Mouse (Mus musculus) thymus, adult 2 months (tissue): ENCODE results near the gene Cdh8. TPM values are rescaled to one million over a fixed set of nuclear protein-coding genes. Genes with fewer than 3 reads are reported as not detected.
"Not testable (repeated sequence)": the region's sequence is repeated elsewhere in the genome, so short reads cannot be mapped to it uniquely, and the experiment has no call there.

Experiments used
- DNase-seq: peaks from one replicate; pipeline ENCODE4 v3.0.0; 2021
- H3K27ac ChIP-seq: fragments of 200-500 bp; 2 replicates; pipeline ENCODE4 v1.5.1; 2012; ENCODE audit warnings: low read length, control low read depth; ENCODE audit not compliant: control insufficient read depth, insufficient read depth
- H3K27me3 ChIP-seq: fragments of 200-500 bp; 2 replicates; pipeline ENCODE4 v1.6.1; 2012; ENCODE audit warnings: mild to moderate bottlenecking, low read length, moderate library complexity, mixed read lengths; ENCODE audit not compliant: control insufficient read depth, insufficient read depth
- H3K36me3 ChIP-seq: fragments of 200-500 bp; 2 replicates; pipeline ENCODE4 v1.6.1; 2012; ENCODE audit warnings: mild to moderate bottlenecking, low read length, moderate library complexity; ENCODE audit not compliant: control insufficient read depth, insufficient read depth
- H3K4me1 ChIP-seq: fragments of 200-500 bp; replicated peaks from 2 replicates; pipeline ENCODE4 v1.6.1; 2012; ENCODE audit warnings: low read length; ENCODE audit not compliant: control insufficient read depth, insufficient read depth
- H3K4me3 ChIP-seq: fragments of 200-500 bp; 2 replicates; pipeline ENCODE4 v1.5.1; 2012; ENCODE audit warnings: mild to moderate bottlenecking, low read length, control low read depth, moderate library complexity; ENCODE audit not compliant: control insufficient read depth, insufficient read depth
- CTCF ChIP-seq: fragments of 200-500 bp; IDR thresholded peaks from 2 replicates; pipeline ENCODE4 v1.5.1; 2012; ENCODE audit warnings: mild to moderate bottlenecking, control low read depth, low read length, moderate library complexity, borderline replicate concordance; ENCODE audit not compliant: control insufficient read depth, poor library complexity, insufficient read depth; ENCODE audit errors: extremely low read depth
- POLR2A ChIP-seq: fragments of 200-500 bp; IDR thresholded peaks from 2 replicates; pipeline ENCODE4 v1.6.1; 2012; ENCODE audit warnings: mild to moderate bottlenecking, low read length, control low read depth, moderate library complexity; ENCODE audit not compliant: control insufficient read depth, poor library complexity, insufficient read depth; ENCODE audit errors: extremely low read depth
- WGBS: fragments of 180-500 bp; shearing (Covaris S2); methylation state at CpG from one replicate; pipeline ENCODE4 v1.1.7; 2018; 5-methylcytosine and 5-hydroxymethylcytosine counted together
- polyA plus RNA-seq: library from polyadenylated mRNA; depleted of rRNA; stranded (reverse); fragments of >200 nt; gene quantifications from 2 replicates; pipeline ENCODE4 v1.2.3, GENCODE M21; 2012

Cdh8 gene
- polyA plus RNA-seq, 1 experiment: 0.22 TPM

DNA sequence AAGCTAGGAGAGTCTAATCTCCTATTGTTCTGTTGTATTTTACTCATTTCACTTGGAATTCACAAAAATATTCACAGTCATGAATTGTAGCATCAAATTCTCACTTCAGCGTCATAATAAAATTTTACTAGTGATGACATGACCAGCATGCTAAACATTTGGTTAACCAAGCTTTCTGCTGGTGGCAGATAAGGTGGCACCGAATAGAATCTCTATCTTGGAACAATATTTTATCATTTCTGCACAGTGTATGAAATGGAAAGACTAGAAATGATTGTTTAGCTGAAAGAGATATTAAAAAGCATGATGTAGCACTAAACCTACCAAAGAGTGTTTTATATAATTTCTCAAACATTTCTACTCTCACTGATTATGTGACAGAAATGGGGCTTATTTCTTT is 225.6 kb downstream of the Cdh8 start:
- 83% methylated on average over 2 of the region's 2 CpGs for WGBS
- TF ChIP-seq CTCF: no peak
- no peak for TF ChIP-seq POLR2A
- Histone ChIP-seq H3K36me3 (no peaks in the 10 kb centered on the region), H3K27ac (no peak overlapping the region), H3K27me3 (no peaks in the 10 kb centered on the region), H3K4me3 (no peak overlapping the region), H3K4me1 (no peaks in the 10 kb centered on the region)
- DNase-seq: no peak

DNA sequence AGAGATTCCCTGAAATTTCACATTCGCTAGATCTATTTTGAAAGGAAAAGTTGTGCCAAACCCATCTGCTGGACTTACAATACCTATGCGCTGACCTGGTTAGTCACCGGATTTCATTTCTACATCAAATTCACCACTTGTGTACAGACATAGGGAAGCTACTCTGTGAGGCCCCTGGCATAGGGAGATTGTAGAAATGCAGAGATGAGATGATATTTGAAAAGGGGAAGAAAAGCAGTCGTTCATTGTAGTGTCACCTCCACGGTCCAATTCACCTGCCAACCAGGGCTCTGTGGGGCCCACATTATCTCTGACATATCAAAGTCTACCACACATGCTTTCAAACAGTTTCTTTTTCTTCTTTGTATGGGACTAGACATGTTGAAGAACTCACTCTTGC is 229.4 kb downstream of the Cdh8 start:
- H3K27me3 ChIP-seq: no peaks in the 10 kb centered on the region
- TF ChIP-seq POLR2A: no peak
- TF ChIP-seq CTCF: no peak
- no peak for DNase-seq

DNA sequence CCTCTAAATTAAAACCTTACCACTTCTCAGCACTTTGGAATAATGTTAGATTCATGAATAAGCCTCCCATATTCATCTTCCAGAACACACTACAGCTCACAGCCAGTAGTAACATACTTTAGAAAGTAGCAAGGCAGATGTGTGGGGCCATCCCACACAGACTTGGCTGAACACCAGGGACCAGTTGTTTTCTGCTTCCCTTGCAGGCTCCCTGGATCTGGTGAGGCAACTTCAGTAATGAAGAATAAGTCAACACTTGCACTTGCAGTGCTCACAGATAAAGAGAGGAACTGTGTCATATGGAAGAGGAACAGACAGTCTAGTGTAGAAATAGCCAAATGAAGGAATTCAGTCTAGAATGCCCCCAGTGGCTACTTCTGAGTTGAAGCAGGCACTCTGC is 232.1 kb downstream of the Cdh8 start:
- Histone ChIP-seq H3K4me1 (no peaks in the 10 kb centered on the region), H3K27me3 (no peaks in the 10 kb centered on the region), H3K36me3 (no peaks in the 10 kb centered on the region), H3K4me3 (no peak overlapping the region), H3K27ac (no peak overlapping the region)
- no peak for TF ChIP-seq CTCF
- TF ChIP-seq POLR2A: no peak
- no peak for DNase-seq

More for the DNA sequence above, 229.4 kb downstream of the Cdh8 start:
- 92% methylated on average over 5 of the region's 5 CpGs for WGBS
- H3K36me3 ChIP-seq: no peaks in the 10 kb centered on the region
- H3K4me3 ChIP-seq: no peak overlapping the region
- H3K4me1 ChIP-seq: no peaks in the 10 kb centered on the region
- H3K27ac ChIP-seq: no peak overlapping the region

DNA sequence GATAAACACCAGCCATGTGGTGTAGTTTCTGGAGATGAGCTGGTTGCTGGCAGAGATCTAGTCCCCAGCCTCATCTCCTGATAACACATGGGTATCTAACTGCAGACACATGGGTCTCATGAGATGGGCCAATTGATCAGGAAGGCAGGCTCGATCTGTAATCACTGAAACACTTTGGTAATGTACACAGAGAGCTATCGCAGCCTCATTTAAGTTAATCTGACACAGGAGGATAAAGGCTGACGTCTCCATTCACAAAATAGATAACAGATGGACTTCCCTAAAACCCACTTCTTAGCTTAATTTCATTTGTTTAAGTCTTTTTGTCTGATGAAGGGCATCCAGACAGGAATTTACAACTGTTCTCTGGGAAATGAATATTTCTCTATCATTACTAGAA is 249.3 kb downstream of the Cdh8 start:
- no peak for TF ChIP-seq POLR2A
- no peak for TF ChIP-seq CTCF
- no peak overlapping the region for H3K27ac ChIP-seq
- no peaks in the 10 kb centered on the region for H3K4me1 ChIP-seq
- H3K36me3 ChIP-seq: no peaks in the 10 kb centered on the region
- 83% methylated on average over 3 of the region's 3 CpGs for WGBS
- H3K4me3 ChIP-seq: no peak overlapping the region
- no peaks in the 10 kb centered on the region for H3K27me3 ChIP-seq
- no peak for DNase-seq

DNA sequence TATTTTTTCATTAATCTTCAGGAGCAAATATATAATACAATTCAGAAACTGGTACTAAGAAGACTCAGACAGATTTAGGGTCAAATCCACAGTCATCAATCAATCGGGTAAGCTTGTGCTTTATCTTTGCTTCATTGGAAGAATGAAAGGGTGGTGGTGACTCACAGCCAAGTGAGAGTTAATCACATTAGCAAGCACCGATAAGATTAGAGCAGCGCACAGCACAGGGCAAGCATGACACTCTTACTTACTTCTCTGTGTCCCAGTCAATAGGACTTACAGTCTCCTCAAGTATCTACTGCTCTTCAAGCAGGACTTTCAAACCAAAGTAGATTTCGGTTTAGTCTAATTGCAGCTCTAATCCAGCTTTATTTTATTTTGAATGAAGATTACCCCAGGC is 254.6 kb downstream of the Cdh8 start:
- no peaks in the 10 kb centered on the region for H3K27me3 ChIP-seq
- DNase-seq: no peak

DNA sequence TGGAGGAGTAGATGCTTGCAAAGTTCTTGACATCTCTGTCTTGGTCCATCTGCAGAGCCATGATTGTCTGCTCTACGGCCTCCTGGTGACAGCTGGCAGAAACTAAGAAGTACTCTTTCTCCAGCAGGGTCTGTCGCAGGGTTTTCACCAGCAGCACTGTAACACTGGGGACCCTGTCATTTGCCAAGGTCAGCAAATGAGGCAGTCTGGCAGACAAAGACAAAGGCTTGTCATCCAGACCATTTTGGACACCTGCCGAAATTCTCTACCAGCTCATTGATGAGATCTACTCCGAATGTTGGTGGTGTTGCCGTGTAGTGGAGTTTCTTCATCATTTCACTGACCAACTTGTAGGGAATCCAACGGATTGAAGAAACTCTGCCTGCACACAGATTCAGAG is 270.8 kb downstream of the Cdh8 start:
- DNase-seq: no peak
- no peak for TF ChIP-seq CTCF
- TF ChIP-seq POLR2A: no peak
- 94% methylated on average over 6 of the region's 6 CpGs for WGBS
- H3K4me1 ChIP-seq: no peaks in the 10 kb centered on the region
- no peaks in the 10 kb centered on the region for H3K27me3 ChIP-seq
- no peak overlapping the region for H3K4me3 ChIP-seq
- H3K36me3 ChIP-seq: no peaks in the 10 kb centered on the region
- no peak overlapping the region for H3K27ac ChIP-seq

More for the DNA sequence above, 254.6 kb downstream of the Cdh8 start:
- Histone ChIP-seq H3K27ac (no peak overlapping the region), H3K36me3 (no peaks in the 10 kb centered on the region), H3K4me3 (no peak overlapping the region), H3K4me1 (no peaks in the 10 kb centered on the region)
- no peak for TF ChIP-seq POLR2A
- no peak for TF ChIP-seq CTCF
- WGBS: 77% methylated on average over 4 of the region's 4 CpGs

DNA sequence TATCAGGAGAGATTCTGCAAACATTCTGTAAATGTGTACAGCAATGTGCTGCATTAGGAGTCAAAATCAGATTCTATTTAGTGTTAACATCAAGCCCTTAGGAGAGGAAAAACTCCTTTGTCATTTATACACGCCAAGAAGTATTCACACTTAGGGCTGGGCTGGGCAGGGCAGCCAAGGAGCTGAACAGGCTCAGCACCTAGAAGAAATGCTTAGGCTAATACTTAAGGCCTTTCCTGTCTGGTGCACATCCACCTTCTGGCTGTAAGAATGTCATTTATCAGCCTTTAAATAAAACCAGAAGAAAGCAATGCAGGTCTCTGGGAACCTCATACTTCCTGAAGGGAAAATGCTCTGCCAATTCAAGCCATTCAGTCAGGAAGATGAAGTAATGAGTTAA is 271.5 kb downstream of the Cdh8 start:
- H3K36me3 ChIP-seq, DNase-seq, H3K4me3 ChIP-seq, H3K27me3 ChIP-seq, H3K27ac ChIP-seq, H3K4me1 ChIP-seq: not testable (repeated sequence)
- 72% methylated on average over 1 of the region's 1 CpGs for WGBS
